Mouse (Mus musculus) small intestine, adult 2 months (tissue): ENCODE results near the gene Sema3e. TPM values are rescaled to one million over a fixed set of nuclear protein-coding genes. Genes with fewer than 3 reads are reported as not detected.

ENCODE experiments used
- H3K27ac ChIP-seq: fragments of 200-500 bp; 2 replicates; pipeline ENCODE4 v1.5.1; 2012; ENCODE audit warnings: low read depth, low read length, control low read depth, inconsistent platforms; ENCODE audit not compliant: insufficient read depth
- H3K27me3 ChIP-seq: fragments of 200-500 bp; 2 replicates; pipeline ENCODE4 v1.6.1; 2012; ENCODE audit warnings: mild to moderate bottlenecking, moderate library complexity, low read length, inconsistent platforms; ENCODE audit not compliant: control insufficient read depth, insufficient read depth
- H3K36me3 ChIP-seq: fragments of 200-500 bp; 2 replicates; pipeline ENCODE4 v1.6.1; 2012; ENCODE audit warnings: mild to moderate bottlenecking, low read length, control low read depth, inconsistent platforms; ENCODE audit not compliant: control insufficient read depth, insufficient read depth
- H3K4me1 ChIP-seq: fragments of 200-500 bp; 2 replicates; pipeline ENCODE4 v1.6.1; 2012; ENCODE audit warnings: low read length, inconsistent platforms, mixed read lengths; ENCODE audit not compliant: control insufficient read depth, insufficient read depth, insufficient read length
- H3K4me3 ChIP-seq: fragments of 200-500 bp; 2 replicates; pipeline ENCODE4 v1.5.1; 2012; ENCODE audit warnings: low read depth, mild to moderate bottlenecking, control low read depth, inconsistent platforms, low read length, moderate library complexity
- CTCF ChIP-seq: fragments of 200-500 bp; IDR thresholded peaks from 2 replicates; pipeline ENCODE4 v1.5.1; 2012; ENCODE audit warnings: low read depth, mild to moderate bottlenecking, control low read depth, inconsistent platforms, low read length, moderate library complexity, mixed read lengths; ENCODE audit not compliant: insufficient replicate concordance, insufficient read length; ENCODE audit errors: extremely low read depth
- POLR2A ChIP-seq: fragments of 200-500 bp; IDR thresholded peaks from 2 replicates; pipeline ENCODE4 v1.6.1; 2012; ENCODE audit warnings: low read depth, mild to moderate bottlenecking, control low read depth, inconsistent platforms, low read length, moderate library complexity
- WGBS: fragments of 180-500 bp; shearing (Covaris S2); methylation state at CpG from one replicate; pipeline ENCODE4 v1.1.7; 2018; 5-methylcytosine and 5-hydroxymethylcytosine counted together
- polyA plus RNA-seq: library from polyadenylated mRNA; depleted of rRNA; stranded (reverse); fragments of >200 nt; gene quantifications from 2 replicates; pipeline ENCODE4 v1.2.3, GENCODE M21; 2012

Gene Sema3e
- polyA plus RNA-seq, 1 experiment, result 0.06 TPM

DNA sequence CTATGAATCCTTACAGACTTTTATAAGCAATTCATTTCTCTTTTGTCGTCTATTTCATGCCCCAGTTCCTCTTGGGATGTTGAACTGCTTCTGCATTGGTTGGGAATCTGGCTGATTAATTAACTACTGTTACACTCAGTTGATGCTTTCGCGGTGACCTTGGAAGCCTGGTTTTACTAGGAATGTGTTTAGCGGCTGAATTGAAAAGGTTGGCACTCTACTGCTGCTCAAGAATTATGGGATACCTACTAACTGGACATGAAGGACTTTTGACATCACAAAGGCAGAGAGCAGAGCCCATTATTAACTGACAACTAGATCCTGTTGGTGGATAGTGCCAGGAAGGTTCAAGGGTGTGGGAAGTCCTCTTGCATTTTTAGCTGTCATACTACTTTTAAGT is 83.9 kb downstream of the Sema3e start:
- H3K4me1 ChIP-seq, result no peaks in the 10 kb centered on the region
- H3K27ac ChIP-seq, result no peak overlapping the region
- H3K36me3 ChIP-seq, result no peaks in the 10 kb centered on the region
- no peaks in the 10 kb centered on the region for H3K27me3 ChIP-seq
- H3K4me3 ChIP-seq, result no peak overlapping the region
- TF ChIP-seq POLR2A, result no peak
- TF ChIP-seq CTCF, result no peak
- 90% methylated on average over 4 of the region's 4 CpGs for WGBS

DNA sequence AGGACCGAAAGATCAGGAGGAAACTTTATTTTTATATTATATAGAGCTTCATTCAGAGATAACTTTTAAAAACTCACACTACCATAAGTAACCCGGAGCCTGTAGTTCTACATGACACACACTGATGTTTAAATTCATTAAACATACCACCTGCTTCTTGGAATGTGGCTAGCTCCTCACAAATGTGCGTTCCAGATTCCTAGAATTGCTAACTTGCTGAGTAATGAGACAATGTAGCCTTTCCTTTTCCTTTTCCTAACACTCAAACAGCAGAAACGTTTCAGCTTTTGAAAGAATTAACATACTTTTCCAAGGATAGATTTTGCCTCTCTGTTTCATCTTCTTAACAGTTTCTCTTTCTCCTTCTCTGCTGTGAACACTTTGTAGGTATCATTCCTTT is 86.3 kb downstream of the Sema3e start:
- no peak overlapping the region for H3K27ac ChIP-seq
- H3K36me3 ChIP-seq, result no peaks in the 10 kb centered on the region
- no peaks in the 10 kb centered on the region for H3K4me1 ChIP-seq
- H3K4me3 ChIP-seq, result no peak overlapping the region
- TF ChIP-seq POLR2A (no peak), CTCF (no peak)
- H3K27me3 ChIP-seq, result no peaks in the 10 kb centered on the region
- WGBS, result 53% methylated on average over 4 of the region's 4 CpGs

DNA sequence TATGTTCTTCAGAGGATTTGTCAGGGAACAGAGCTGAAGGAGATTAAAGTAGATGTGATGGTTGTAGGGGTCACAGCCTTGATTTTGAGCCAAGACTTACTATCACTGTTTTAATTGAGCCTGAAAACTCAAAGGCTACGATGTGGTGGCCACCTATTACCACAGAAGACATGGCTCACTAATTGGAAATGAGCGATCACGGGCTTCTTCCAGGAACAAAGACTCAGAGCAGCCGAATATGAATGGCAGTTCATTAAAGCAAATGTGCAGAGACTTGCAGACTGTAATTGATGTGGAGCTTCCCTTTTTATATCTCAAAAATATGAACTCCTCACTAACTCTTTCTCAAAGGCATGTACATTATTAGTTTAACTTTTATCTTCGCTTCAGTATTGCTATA is 96.8 kb downstream of the Sema3e start:
- H3K27me3 ChIP-seq, result no peaks in the 10 kb centered on the region
- 82% methylated on average over 5 of the region's 5 CpGs for WGBS
- H3K27ac ChIP-seq, result no peak overlapping the region
- no peak for TF ChIP-seq POLR2A
- TF ChIP-seq CTCF, result no peak
- no peaks in the 10 kb centered on the region for H3K4me1 ChIP-seq
- H3K4me3 ChIP-seq, result no peak overlapping the region
- H3K36me3 ChIP-seq, result no peaks in the 10 kb centered on the region

DNA sequence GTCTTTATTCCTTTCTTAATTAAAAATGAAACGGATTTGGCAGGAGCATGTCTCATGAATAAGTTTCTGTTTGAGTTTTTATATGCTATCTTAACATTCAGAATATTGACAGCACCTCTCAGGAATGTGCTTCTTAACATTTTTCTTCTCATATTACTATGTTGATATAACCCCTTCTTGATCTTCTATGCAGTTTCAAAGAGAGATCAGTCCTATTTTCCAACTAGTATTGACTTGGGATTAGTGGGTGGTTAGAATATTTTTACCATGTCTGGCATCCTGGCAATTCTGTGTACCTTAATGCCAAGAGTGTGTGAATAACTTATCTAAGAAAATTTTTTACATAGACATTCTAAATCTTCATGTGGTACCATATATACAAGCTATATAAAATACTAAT is 101.5 kb downstream of the Sema3e start:
- H3K27me3 ChIP-seq, result no peaks in the 10 kb centered on the region
- TF ChIP-seq POLR2A (no peak), CTCF (no peak)
- no peak overlapping the region for H3K27ac ChIP-seq
- no peaks in the 10 kb centered on the region for H3K36me3 ChIP-seq
- no peaks in the 10 kb centered on the region for H3K4me1 ChIP-seq
- 28% methylated on average over 1 of the region's 1 CpGs for WGBS
- no peak overlapping the region for H3K4me3 ChIP-seq

DNA sequence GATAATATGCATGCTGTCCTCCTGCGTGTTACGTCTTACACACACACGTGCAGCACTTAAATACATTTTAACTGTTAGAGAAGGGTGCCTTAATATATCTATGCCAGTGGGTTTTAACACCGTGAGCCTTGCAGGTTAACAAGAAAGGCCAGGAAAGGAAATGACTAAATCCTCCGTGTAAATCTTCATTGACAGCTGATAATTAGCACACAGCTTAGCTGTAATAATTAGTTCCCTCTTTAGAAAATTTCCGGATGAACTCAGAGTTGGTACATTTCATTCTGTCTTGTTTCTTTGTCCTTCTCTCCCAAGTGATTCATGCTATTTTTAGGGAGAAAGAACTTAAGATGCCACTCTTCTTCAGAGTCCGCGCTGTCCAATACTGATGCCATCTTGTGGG is 110.9 kb downstream of the Sema3e start:
- TF ChIP-seq POLR2A, result no peak
- no peak for TF ChIP-seq CTCF
- Histone ChIP-seq H3K4me1 (no peaks in the 10 kb centered on the region), H3K27me3 (no peaks in the 10 kb centered on the region), H3K27ac (no peak overlapping the region), H3K36me3 (no peaks in the 10 kb centered on the region), H3K4me3 (no peak overlapping the region)
- WGBS, result 80% methylated on average over 8 of the region's 8 CpGs

DNA sequence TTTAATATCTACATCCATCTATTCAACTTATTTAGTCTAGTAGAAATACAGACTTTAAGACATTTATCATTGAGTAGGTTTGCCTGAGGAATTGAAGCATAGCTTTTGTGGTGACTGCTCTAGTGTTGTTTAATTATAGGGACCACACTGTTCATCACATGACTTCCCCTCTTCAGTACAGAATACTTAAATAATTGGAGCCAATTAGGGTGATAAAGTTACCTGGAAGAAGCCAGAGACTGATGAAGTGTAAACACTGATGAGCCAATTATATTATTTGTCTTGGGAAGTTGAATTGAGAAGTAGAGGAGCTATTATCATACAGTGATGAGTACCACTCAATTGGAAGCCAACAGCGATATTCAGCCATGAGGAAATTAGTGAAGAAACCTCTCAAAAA is 113.6 kb downstream of the Sema3e start:
- 86% methylated on average over 1 of the region's 1 CpGs for WGBS
- Histone ChIP-seq H3K4me1 (no peaks in the 10 kb centered on the region), H3K27ac (no peak overlapping the region), H3K4me3 (no peak overlapping the region), H3K27me3 (no peaks in the 10 kb centered on the region), H3K36me3 (no peaks in the 10 kb centered on the region)
- TF ChIP-seq CTCF (no peak), POLR2A (no peak)

DNA sequence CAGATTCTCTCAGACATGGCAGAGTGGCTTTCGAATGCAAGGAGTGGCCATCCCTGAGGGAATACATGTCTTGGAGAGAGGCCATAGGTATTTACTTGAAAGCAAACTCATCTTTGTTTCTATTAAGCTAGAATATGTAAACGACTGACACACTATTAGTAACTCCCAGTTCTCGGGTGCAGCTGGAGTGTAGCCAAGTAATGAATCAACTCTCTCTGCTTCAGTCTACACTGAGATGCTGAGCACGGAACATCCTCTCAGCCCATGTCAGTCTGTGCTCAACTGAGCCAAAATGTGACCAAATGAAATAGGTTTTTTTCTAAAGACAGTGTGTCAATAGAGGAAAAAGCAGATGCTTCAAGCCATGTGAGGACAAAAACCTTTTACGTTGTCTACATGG is 137.5 kb downstream of the Sema3e start:
- no peak overlapping the region for H3K4me3 ChIP-seq
- no peaks in the 10 kb centered on the region for H3K36me3 ChIP-seq
- TF ChIP-seq CTCF, result no peak
- TF ChIP-seq POLR2A, result no peak
- 73% methylated on average over 5 of the region's 5 CpGs for WGBS
- H3K4me1 ChIP-seq, result no peaks in the 10 kb centered on the region
- no peaks in the 10 kb centered on the region for H3K27me3 ChIP-seq
- no peak overlapping the region for H3K27ac ChIP-seq

DNA sequence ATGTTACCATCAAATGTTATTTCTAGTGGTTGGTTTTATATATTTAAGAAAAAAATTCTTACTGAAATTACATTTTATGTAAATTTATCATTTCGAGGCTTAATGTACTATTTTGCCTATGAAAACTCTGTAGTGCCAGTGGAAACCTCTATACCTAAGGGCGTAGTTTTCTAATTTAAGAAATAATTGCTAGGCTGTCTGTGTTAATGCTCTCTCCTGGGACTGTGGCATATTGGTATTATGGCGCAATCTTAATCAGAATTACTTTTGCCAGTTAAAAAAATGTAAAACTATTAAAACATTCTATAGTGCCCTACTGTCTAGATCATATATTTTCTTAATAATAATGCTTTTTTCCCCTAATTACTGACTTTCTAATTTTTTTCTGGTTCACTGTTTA is 138.2 kb downstream of the Sema3e start:
- Histone ChIP-seq H3K4me3 (no peak overlapping the region), H3K36me3 (no peaks in the 10 kb centered on the region), H3K4me1 (no peaks in the 10 kb centered on the region), H3K27ac (no peak overlapping the region), H3K27me3 (no peaks in the 10 kb centered on the region)
- WGBS, result 80% methylated on average over 3 of the region's 3 CpGs
- TF ChIP-seq POLR2A (no peak), CTCF (no peak)
